Mouse (Mus musculus) CH12.LX (cell line): ENCODE measurements around the gene Plekhj1. TPM values are rescaled to one million over a fixed set of nuclear protein-coding genes. Genes with fewer than 3 reads are reported as not detected.

Experiments
- DNase-seq: peaks from one replicate; pipeline ENCODE4 v3.0.0-alpha.2; 2013; ENCODE audit errors: extremely low read depth
- H3K27ac ChIP-seq: 2 replicates; pipeline ENCODE4 v1.5.1; 2012; ENCODE audit warnings: low read depth, mild to moderate bottlenecking, control low read depth, moderate library complexity; ENCODE audit not compliant: insufficient read depth
- H3K27me3 ChIP-seq: replicated peaks from 2 replicates; pipeline ENCODE3; 2012; ENCODE audit warnings: inconsistent platforms
- H3K36me3 ChIP-seq, 2 experiments: replicated peaks in 1 of 2; 2 replicates each; pipeline versions ENCODE3 to v1.6.1; 2012; ENCODE audit warnings: inconsistent platforms in 1 of 2, low read length in 1 of 2, mild to moderate bottlenecking in 1 of 2, mixed read lengths in 1 of 2, moderate library complexity in 1 of 2; ENCODE audit not compliant: control insufficient read depth in 1 of 2, insufficient read depth in 1 of 2
- H3K4me1 ChIP-seq, 2 experiments: 2 replicates each; pipeline ENCODE4 v1.6.1; 2012; ENCODE audit warnings: inconsistent platforms in 1 of 2, moderate library complexity in 1 of 2; ENCODE audit not compliant: insufficient read depth in 2 of 2, control insufficient read depth in 1 of 2
- H3K4me2 ChIP-seq: 2 replicates; pipeline ENCODE4 v1.6.1; 2012; ENCODE audit warnings: low read depth, mild to moderate bottlenecking, control low read depth; ENCODE audit not compliant: poor library complexity, insufficient read depth, severe bottlenecking
- H3K4me3 ChIP-seq, 3 experiments: fragments of 150-350 bp in 1 of 3; sonication (generic) in 1 of 3; replicated peaks in 1 of 3; 2 replicates each; pipeline versions ENCODE3 to v1.5.1; 2011 to 2012; ENCODE audit warnings: low read depth in 2 of 3, low read length in 2 of 3, mild to moderate bottlenecking in 2 of 3, moderate library complexity in 2 of 3, control low read depth in 1 of 3, improper control_type of control experiment in 1 of 3, inconsistent platforms in 1 of 3, mixed read lengths in 1 of 3; ENCODE audit not compliant: poor library complexity in 1 of 3
- H3K79me2 ChIP-seq: replicated peaks from 2 replicates; pipeline ENCODE4 v1.6.1; 2012; ENCODE audit warnings: mild to moderate bottlenecking, moderate library complexity; ENCODE audit not compliant: control insufficient read depth, poor library complexity, insufficient read depth, severe bottlenecking; ENCODE audit errors: extremely low read depth
- H3K9ac ChIP-seq: 2 replicates; pipeline ENCODE4 v1.6.1; 2012; ENCODE audit warnings: low read depth, mild to moderate bottlenecking, control low read depth, moderate library complexity; ENCODE audit not compliant: insufficient read depth
- H3K9me3 ChIP-seq: replicated peaks from 2 replicates; pipeline ENCODE3; 2012; ENCODE audit warnings: low read length, inconsistent platforms, mixed read lengths
- BHLHE40 ChIP-seq: IDR thresholded peaks from 2 replicates; pipeline ENCODE4 v1.6.1; 2011; ENCODE audit warnings: mild to moderate bottlenecking, low read depth, low read length, improper control_type of control experiment
- CHD1 ChIP-seq: IDR thresholded peaks from 2 replicates; pipeline ENCODE4 v1.6.1; 2012; ENCODE audit warnings: low read depth, low read length, improper control_type of control experiment, inconsistent platforms
- E2F4 ChIP-seq: IDR thresholded peaks from 2 replicates; pipeline ENCODE4 v1.6.1; 2011; ENCODE audit warnings: low read depth, low read length, improper control_type of control experiment; ENCODE audit not compliant: insufficient replicate concordance
- ETS1 ChIP-seq: conservative IDR thresholded peaks from 2 replicates; pipeline ENCODE4 v1.6.1; 2012; ENCODE audit warnings: low read depth, mild to moderate bottlenecking, inconsistent platforms, low read length, improper control_type of control experiment, moderate library complexity
- GABPA ChIP-seq: IDR thresholded peaks from 2 replicates; pipeline ENCODE4 v1.6.1; 2012; ENCODE audit warnings: low read depth, low read length, improper control_type of control experiment, inconsistent platforms; ENCODE audit not compliant: insufficient replicate concordance
- HCFC1 ChIP-seq: IDR thresholded peaks from 2 replicates; pipeline ENCODE4 v1.6.1; 2012; ENCODE audit warnings: low read depth, mild to moderate bottlenecking, inconsistent platforms, low read length, improper control_type of control experiment
- JUN ChIP-seq: IDR thresholded peaks from 2 replicates; pipeline ENCODE4 v1.6.1; 2011; ENCODE audit warnings: low read depth, mild to moderate bottlenecking, low read length, improper control_type of control experiment, moderate library complexity; ENCODE audit not compliant: insufficient read depth
- JUND ChIP-seq: conservative IDR thresholded peaks from 2 replicates; pipeline ENCODE4 v1.6.1; 2011; ENCODE audit warnings: low read depth, low read length, improper control_type of control experiment
- MAZ ChIP-seq: IDR thresholded peaks from 2 replicates; pipeline ENCODE4 v1.6.1; 2012; ENCODE audit warnings: low read depth, mild to moderate bottlenecking, inconsistent platforms, low read length, improper control_type of control experiment, moderate library complexity
- MEF2A ChIP-seq: IDR thresholded peaks from 2 replicates; pipeline ENCODE4 v1.6.1; 2014; ENCODE audit warnings: low read depth, mild to moderate bottlenecking, inconsistent platforms, low read length, improper control_type of control experiment, borderline replicate concordance
- MXI1 ChIP-seq: IDR thresholded peaks from 2 replicates; pipeline ENCODE4 v1.6.1; 2011; ENCODE audit warnings: mild to moderate bottlenecking, low read depth, low read length, improper control_type of control experiment
- MYC ChIP-seq: IDR thresholded peaks from 2 replicates; pipeline ENCODE4 v1.6.1; 2011; ENCODE audit warnings: low read depth, mild to moderate bottlenecking, improper control_type of control experiment, low read length
- POLR2AphosphoS2 ChIP-seq: IDR thresholded peaks from 2 replicates; pipeline ENCODE4 v1.6.1; 2011; ENCODE audit warnings: low read depth, low read length, improper control_type of control experiment
- RAD21 ChIP-seq: IDR thresholded peaks from 2 replicates; pipeline ENCODE4 v1.6.1; 2011; ENCODE audit warnings: low read depth, mild to moderate bottlenecking, low read length, improper control_type of control experiment, moderate library complexity
- RCOR1 ChIP-seq: conservative IDR thresholded peaks from 2 replicates; pipeline ENCODE4 v1.6.1; 2012; ENCODE audit warnings: low read depth, mild to moderate bottlenecking, inconsistent platforms, low read length, improper control_type of control experiment
- SIN3A ChIP-seq: IDR thresholded peaks from 2 replicates; pipeline ENCODE4 v1.6.1; 2012; ENCODE audit warnings: low read length, improper control_type of control experiment, inconsistent platforms
- TBP ChIP-seq: conservative IDR thresholded peaks from 2 replicates; pipeline ENCODE4 v1.6.1; 2011; ENCODE audit warnings: low read depth, low read length, improper control_type of control experiment
- TCF12 ChIP-seq: IDR thresholded peaks from 2 replicates; pipeline ENCODE4 v1.6.1; 2014; ENCODE audit warnings: low read depth, mild to moderate bottlenecking, inconsistent platforms, low read length, improper control_type of control experiment
- USF2 ChIP-seq: conservative IDR thresholded peaks from 2 replicates; pipeline ENCODE4 v1.6.1; 2011; ENCODE audit warnings: low read depth, low read length, improper control_type of control experiment
- ZC3H11A ChIP-seq: IDR thresholded peaks from 2 replicates; pipeline ENCODE4 v1.6.1; 2012; ENCODE audit warnings: low read depth, mild to moderate bottlenecking, inconsistent platforms, low read length, improper control_type of control experiment
- ZKSCAN1 ChIP-seq: IDR thresholded peaks from 2 replicates; pipeline ENCODE4 v1.6.1; 2012; ENCODE audit warnings: low read depth, inconsistent platforms, low read length, improper control_type of control experiment, borderline replicate concordance
- ZNF384 ChIP-seq: IDR thresholded peaks from 2 replicates; pipeline ENCODE4 v1.6.1; 2012; ENCODE audit warnings: low read depth, low read length, improper control_type of control experiment, inconsistent platforms
- dilution Hi-C: fragments of 300-500 bp; cut with MboI; formaldehyde crosslinking; loops from 2 replicates; pipeline ENCODE4 v1.14.3; 2020; ENCODE audit warnings: low sequenced_read_pairs; ENCODE audit not compliant: extremely low pct_unique_long_range_greater_than_20kb, extremely low pct_ligation_motif_present
- in situ Hi-C: fragments of 300-500 bp; cut with MboI; formaldehyde crosslinking; loops from 3 replicates; pipeline ENCODE4 v1.14.3; 2019; ENCODE audit warnings: low sequenced_read_pairs, low pct_ligation_motif_present, low pct_unique_long_range_greater_than_20kb, mixed read lengths
- polyA plus RNA-seq: library from polyadenylated mRNA; unstranded; fragments of >175 nt; gene quantifications from 2 replicates; pipeline ENCODE4 v1.2.1, GENCODE M21; 2012; ENCODE audit warnings: low read depth; ENCODE audit not compliant: insufficient read length
- total RNA-seq, 2 experiments: library from RNA; depleted of rRNA; stranded (reverse); fragments of 300-350 nt in 1 of 2; fragments of >200 nt in 1 of 2; gene quantifications; 2 replicates each; pipeline ENCODE4 v1.2.3; 2012 to 2014

Plekhj1 gene
- total and polyA plus RNA-seq, 3 experiments, result 63.4 to 123 (median 63.8) TPM

GRCm38 (mm10) chr10:80836949-80837379 is 38.5 kb upstream of the Plekhj1 start:
- Histone ChIP-seq H3K4me3 (no peak overlapping the region), H3K4me2 (no peak overlapping the region), H3K27ac (no peak overlapping the region), H3K4me1 (peaks cover 0 to 12% of the 10 kb centered on the region in 2 experiments; a peak in 2 of 4 replicates), H3K27me3 (peaks cover 14% of the 10 kb centered on the region), H3K9me3 (no peaks in the 10 kb centered on the region), H3K36me3 (peaks cover 0 to 2% of the 10 kb centered on the region in 2 experiments), H3K9ac (no peak overlapping the region), H3K79me2 (no peaks in the 10 kb centered on the region)
- dilution Hi-C loops, result no loop called here
- in situ Hi-C loops, result no loop called here
- no peak for DNase-seq
- no peak for TF ChIP-seq MYC
- no peak for TF ChIP-seq CHD1
- TF ChIP-seq JUND, result no peak
- TF ChIP-seq JUN, result no peak
- no peak for TF ChIP-seq TBP
- no peak for TF ChIP-seq USF2
- no peak for TF ChIP-seq BHLHE40
- TF ChIP-seq E2F4, result no peak
- no peak for TF ChIP-seq ZNF384
- no peak for TF ChIP-seq RAD21
- no peak for TF ChIP-seq GABPA

GRCm38 (mm10) chr10:80835617-80836016 is 37.2 kb upstream of the Plekhj1 start:
- H3K79me2 ChIP-seq, result no peaks in the 10 kb centered on the region
- H3K9me3 ChIP-seq, result no peaks in the 10 kb centered on the region
- H3K27ac ChIP-seq, result no peak overlapping the region
- in situ Hi-C loops, result no loop called here
- no peak for DNase-seq
- H3K4me3 ChIP-seq, result no peak overlapping the region
- H3K27me3 ChIP-seq, result peaks cover 7% of the 10 kb centered on the region
- no peak overlapping the region for H3K9ac ChIP-seq
- peaks cover 5 to 17% of the 10 kb centered on the region in 2 experiments; a peak in 3 of 4 replicates for H3K4me1 ChIP-seq
- H3K36me3 ChIP-seq, result peaks cover 0 to 7% of the 10 kb centered on the region in 2 experiments
- no peak overlapping the region for H3K4me2 ChIP-seq
- dilution Hi-C loops, result no loop called here
- TF ChIP-seq ZC3H11A (no peak), RCOR1 (no peak), MAZ (no peak), MXI1 (no peak), ETS1 (no peak), JUN (no peak), BHLHE40 (no peak), MYC (no peak), HCFC1 (no peak), SIN3A (no peak), POLR2AphosphoS2 (no peak), ZKSCAN1 (no peak), MEF2A (no peak), TCF12 (no peak)
